Mouse (Mus musculus): ENCODE data around the gene Rad54l2. TPM values are rescaled to one million over a fixed set of nuclear protein-coding genes. Genes with fewer than 3 reads are reported as not detected.

Gene Rad54l2
- total RNA-seq, 2 experiments from 2014 or later: 29.5 to 31.2 TPM

GRCm38 (mm10) chr9:106681026-106681425, 108.0 kb downstream of the Rad54l2 start:
- intact Hi-C loops (cut with DNase I): no loop called here

GRCm38 (mm10) chr9:106678242-106678641, 110.8 kb downstream of the Rad54l2 start:
- intact Hi-C loops (cut with DNase I): loop anchor here (10.0 kb wide), 1 partner anchor 137 kb away; no protein-coding TSS in a partner anchor
- no peak for DNase-seq

More at GRCm38 (mm10) chr9:106681026-106681425, 108.0 kb downstream of the Rad54l2 start:
- no peak for DNase-seq

DNA sequence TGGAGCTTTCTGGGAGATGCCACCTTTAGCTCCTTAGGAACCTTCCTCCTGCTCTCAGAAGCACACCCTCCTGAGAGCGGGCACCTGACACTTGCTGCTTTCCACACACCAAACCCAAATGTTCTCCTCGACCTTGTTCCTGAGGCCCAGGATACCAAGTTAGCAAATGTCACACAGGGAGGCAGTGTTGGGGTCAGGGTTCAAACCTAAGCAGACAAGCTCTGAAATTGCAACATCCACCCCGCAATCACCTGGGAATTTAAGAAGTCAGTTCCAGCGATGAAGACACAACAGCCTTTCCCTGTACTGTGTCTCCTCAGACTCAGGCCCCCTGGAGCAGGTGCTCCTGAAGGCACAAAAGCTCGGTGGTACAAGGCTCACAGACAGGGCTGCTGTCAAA, 111.3 kb downstream of the Rad54l2 start:
- DNase-seq: no peak
- intact Hi-C loops (cut with DNase I): loop anchor here (10.0 kb wide), 1 partner anchor 137 kb away; no protein-coding TSS in a partner anchor

DNA sequence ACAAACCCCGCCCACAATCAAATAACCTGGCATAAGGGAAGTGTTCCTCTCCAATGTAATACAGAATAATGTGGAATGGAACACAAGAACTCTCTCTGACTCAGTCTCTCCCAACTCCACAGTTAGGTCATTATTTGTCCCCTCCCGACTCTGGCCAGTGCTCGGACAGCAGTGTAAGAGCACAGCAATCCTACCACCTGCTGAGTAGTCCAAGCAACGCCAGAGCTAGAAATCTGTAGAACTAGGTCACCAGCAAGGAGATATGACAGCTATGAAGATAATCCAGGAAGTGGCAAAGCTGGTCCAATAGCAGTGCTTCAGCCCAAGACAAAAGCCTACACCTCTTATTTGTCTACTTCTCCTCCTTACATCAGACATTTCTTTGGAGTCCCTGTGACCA, 112.4 kb downstream of the Rad54l2 start:
- intact Hi-C loops (cut with DNase I): loop anchor here (10.0 kb wide), 1 partner anchor 138 kb away; no protein-coding TSS in a partner anchor
- DNase-seq: no peak

DNA sequence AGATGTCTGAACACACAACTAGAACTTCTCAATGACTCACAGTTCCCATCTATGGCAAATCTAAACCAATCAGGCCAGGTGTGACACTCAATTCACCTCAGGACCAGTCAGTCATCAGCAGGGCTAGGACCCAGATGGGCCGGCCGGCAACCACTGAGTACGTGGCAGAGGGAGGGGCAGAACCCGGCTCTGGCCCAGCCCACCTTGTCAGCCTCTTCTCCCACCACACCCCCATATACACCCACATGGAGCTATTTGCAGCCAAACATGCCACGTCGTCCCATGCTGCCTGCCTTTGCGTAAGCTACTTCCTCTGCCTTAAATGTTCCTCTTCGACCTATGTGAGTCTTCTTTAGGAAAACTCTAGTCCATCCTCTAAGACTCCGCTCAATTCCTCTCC, 113.0 kb downstream of the Rad54l2 start:
- intact Hi-C loops (cut with DNase I): loop anchor here (10.0 kb wide), 1 partner anchor 139 kb away; no protein-coding TSS in a partner anchor
- DNase-seq: no peak

- intact Hi-C loops (cut with DNase I): loop anchor here (10.0 kb wide), 1 partner anchor 139 kb away; no protein-coding TSS in a partner anchor
These were observed 113.5 kb downstream of the Rad54l2 start for GRCm38 (mm10) chr9:106675480-106675879.

DNA sequence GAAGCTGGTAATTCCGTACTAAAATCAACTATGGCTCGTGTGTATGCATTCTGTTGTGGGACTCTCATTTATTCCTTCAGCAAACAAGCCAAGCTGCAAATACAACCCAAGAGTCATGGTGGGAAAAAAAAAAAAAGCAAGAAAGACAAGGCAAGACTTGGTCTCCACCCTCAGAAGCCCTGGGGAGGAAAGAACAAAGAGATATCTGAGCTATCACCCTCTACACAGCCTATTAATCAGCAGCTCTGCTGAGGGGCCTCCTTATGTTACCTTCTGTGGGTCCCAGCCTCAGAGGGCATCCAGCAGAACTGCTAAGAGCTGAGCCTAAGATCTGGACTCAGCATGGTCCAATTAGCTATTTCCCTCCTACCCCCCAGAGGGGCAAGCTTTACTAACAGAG, 115.1 kb downstream of the Rad54l2 start:
- DNase-seq: no peak
- intact Hi-C loops (cut with DNase I): loop anchor here (10.0 kb wide), 1 partner anchor 141 kb away; no protein-coding TSS in a partner anchor

More at GRCm38 (mm10) chr9:106675480-106675879, 113.5 kb downstream of the Rad54l2 start:
- peak; percentile 85 for DNase-seq

- intact Hi-C loops (cut with DNase I): no loop called here
- DNase-seq: no peak
These were observed 124.1 kb downstream of the Rad54l2 start for GRCm38 (mm10) chr9:106664856-106665255.

DNA sequence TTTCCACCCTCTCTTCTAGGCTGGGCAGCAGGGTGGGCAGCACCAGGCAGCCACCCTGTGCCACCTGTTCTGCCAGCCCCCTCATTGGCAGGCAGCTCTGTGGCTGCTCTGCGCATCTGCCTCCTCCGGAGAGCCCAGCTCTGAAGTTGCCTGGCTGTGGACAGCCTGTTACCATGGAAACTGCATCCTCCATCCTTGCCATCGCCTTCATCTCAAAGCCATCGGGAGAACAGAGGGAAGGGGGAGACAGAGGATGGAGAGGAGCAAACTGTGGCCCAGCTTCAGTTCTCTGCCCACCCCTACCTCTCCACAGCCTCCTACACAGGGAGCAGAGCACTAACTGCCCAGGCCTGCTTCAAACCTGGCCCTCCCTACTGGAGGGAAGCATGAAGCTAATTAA, 124.6 kb downstream of the Rad54l2 start:
- intact Hi-C loops (cut with DNase I): no loop called here
- DNase-seq: peak; percentile 69

- DNase-seq: no peak
- intact Hi-C loops (cut with DNase I): no loop called here
These were observed 125.8 kb downstream of the Rad54l2 start for GRCm38 (mm10) chr9:106663200-106663599.

DNA sequence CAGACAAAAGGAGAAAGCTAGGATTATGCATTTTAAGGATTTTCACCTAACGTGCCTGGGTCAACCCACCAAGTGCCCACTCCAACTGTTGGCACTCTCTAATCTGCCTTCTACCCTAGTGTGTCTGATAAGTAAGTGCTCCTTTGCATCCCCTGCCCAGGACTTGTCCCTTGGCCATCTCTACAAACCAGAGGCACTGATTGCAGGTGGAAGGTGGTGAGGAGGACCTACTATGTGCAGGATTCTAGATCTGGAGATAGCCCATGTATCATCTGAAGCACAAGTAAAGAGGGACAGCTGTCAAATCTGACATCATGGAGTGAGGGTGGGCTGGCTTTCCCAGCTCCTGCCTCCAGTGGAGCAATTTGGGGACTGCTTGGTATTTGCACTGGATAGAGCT, 129.1 kb downstream of the Rad54l2 start:
- DNase-seq: no peak
- intact Hi-C loops (cut with DNase I): no loop called here

DNA sequence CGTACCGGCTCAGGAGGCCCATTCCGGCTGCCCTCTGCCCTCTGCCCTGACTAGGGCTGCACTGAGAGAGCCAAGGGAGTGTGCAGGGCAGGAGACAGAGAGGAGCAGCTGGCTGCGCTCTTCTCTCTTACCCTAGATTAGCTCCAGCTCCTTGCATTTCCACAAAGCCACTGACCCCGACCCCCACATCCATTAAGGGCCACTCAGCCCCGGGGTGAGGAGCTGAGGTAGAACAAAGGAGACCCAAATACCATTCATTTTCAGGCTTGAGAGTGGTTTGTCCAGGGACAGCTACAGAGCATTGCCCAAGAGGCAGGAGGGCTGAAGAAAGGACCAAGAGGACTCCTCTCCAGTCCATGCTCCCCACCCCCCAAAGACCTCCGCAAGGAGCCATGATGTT, 129.6 kb downstream of the Rad54l2 start:
- no peak for DNase-seq
- intact Hi-C loops (cut with DNase I): no loop called here

DNA sequence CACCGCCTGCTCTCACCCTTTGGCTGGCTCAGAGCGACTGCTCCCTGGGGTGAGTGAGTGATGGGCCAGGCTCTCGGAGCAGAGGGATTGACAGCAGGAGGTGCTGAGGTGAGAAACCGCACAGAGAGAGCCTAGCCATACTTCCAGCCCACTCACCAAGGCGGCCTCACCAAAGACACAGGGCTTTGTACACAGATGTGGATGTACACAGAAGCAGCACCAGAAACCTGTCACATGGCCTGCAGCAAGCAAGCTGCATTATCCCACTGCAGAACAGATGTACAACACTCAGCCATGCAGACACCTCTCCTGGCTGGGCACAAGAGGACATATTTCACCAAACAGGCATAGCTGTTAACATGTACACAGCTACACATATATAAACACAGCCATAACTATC, 131.4 kb downstream of the Rad54l2 start:
- intact Hi-C loops (cut with DNase I): no loop called here
- DNase-seq: no peak

DNA sequence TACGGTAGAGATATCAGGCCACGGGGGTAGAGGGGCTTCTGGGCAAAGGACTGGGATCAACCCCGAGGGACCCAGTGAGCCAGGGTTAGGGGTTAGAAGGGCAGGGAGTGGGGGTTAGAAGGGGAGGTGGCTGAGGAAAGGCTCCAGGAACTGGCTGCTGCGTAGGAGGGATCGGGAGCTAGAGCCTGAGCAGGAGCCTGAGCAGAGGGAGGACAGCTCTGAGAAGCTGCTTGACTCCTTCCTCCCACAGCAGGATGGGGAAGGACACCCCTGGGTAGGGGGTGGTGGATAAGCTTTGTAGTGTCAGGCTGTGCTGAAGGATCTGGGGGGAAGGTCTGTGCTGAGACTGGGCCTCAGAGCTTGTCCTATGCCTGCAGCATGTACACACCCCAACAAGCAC, 132.2 kb downstream of the Rad54l2 start:
- intact Hi-C loops (cut with DNase I): no loop called here
- no peak for DNase-seq

DNA sequence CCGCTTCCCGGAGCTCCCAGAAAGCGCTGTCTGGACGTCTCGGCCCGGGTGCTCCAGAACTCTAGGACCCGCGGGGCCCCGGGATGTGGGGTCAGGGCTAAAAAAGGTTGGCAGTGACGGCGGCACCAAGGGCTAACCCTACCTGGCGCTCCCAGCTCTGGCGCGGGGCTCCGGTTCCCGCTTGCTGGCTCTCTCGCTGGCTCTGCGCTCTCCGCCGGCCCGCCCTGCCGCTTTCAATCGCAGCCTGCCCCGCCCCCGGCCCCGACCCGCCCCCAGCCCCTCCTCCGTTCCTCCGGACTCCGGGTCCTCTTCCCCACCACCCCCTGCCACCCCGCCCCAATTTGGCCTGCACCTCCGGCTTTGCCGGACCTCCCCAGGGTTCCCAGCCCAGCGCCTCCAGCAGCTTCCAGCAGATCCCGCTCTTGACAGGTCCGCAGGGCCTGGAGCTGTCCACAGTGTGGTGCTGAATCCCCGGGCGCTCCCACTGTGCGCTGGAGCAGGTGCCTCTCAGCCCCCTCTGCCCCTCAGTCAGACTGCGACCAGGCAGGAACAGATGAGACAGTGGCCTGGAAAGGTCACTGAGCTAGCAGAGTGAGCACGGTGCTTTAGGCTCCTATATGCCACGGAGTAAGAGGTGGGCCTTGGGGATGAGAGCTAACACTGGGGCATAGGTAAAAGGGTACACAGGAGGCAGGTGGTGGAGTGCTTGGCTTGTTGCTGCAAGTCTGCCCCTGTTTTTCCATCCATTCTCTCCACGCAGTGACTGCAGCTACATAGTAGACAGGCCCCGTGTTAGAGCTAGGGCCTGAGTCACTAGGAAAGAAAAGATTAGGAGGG, 132.9 kb downstream of the Rad54l2 start, which contains the start of gene Grm2:
Gene Grm2, minus strand, starts transcription at position 199 of the 837 bp plus-strand sequence.
- DNase-seq: peak; percentile 62
- intact Hi-C loops (cut with DNase I): no loop called here

GRCm38 (mm10) chr9:106652720-106653119, 136.3 kb downstream of the Rad54l2 start:
- intact Hi-C loops (cut with DNase I): no loop called here
- DNase-seq: no peak

- intact Hi-C loops (cut with DNase I): loop anchor here (10.0 kb wide), 1 partner anchor 112 kb away; no protein-coding TSS in a partner anchor
- no peak for DNase-seq
These were observed 141.8 kb downstream of the Rad54l2 start for GRCm38 (mm10) chr9:106647226-106647625.

GRCm38 (mm10) chr9:106645684-106646271, 143.2 kb downstream of the Rad54l2 start:
- DNase-seq: no peak
- intact Hi-C loops (cut with DNase I): loop anchor here (10.0 kb wide), 1 partner anchor 111 kb away; no protein-coding TSS in a partner anchor

DNA sequence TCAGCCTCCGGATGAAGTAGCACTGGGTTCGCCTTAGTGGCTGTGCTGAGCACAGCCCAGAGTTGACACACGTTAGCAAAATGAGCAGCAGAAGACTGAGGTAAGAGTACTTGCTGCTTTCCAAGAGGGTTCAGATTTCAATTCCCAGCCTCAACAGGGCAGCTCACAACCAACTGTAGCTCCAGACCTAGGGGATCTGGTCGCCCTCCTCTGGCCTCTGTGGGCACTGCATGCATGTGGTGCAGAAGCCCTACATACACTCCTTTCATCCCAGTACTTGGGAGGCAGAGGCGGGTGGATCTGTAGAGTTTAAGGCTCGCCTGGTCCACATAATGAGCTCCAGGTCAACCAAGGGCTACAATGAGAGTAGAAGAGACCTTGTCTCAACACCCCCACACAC, 145.2 kb downstream of the Rad54l2 start:
- DNase-seq: no peak
- intact Hi-C loops (cut with DNase I): loop anchor here (5.0 to 10.0 kb wide), 2 partner anchors 41 to 109 kb away; no protein-coding TSS in a partner anchor

GRCm38 (mm10) chr9:106643128-106643527, 145.9 kb downstream of the Rad54l2 start:
- DNase-seq: peak; percentile 89
- intact Hi-C loops (cut with DNase I): loop anchor here (5.0 to 10.0 kb wide), 2 partner anchors 41 to 108 kb away; no protein-coding TSS in a partner anchor

DNA sequence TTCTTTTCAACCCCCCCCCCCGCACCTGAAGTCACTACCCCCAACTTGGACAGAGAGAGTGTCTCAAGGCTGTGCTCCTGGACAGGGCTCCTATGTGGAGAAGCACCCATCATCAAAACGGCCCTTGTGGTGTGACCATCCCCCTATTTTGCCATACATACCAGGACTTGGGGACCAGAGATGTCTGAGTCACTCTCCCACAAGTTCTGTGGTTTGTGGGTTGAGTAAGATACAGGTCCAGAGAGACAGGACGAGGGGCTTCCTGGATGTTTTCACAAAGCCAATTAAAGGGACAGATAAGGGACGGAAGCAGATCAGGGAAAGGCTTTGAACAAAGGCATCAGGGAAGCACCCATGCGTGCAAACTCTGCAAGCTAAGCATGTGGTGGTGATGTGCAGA, 147.6 kb downstream of the Rad54l2 start:
- DNase-seq: no peak
- intact Hi-C loops (cut with DNase I): loop anchor here (5.0 to 10.0 kb wide), 2 partner anchors 39 to 107 kb away; no protein-coding TSS in a partner anchor

Measured in left cerebral cortex, postnatal 4 days (tissue).